Mouse (Mus musculus): ENCODE results near the gene Olfr1276.

Olfr1276 gene

GRCm38 (mm10) chr2:111254216-111254615 lies at the start of gene Olfr1276:
Gene Olfr1276 (plus strand): TSS chr2:111254516.
- no peak for DNase-seq

- no peak for DNase-seq
These were observed 24.8 kb upstream of the Olfr1276 start, which contains the start of gene 4930430A15Rik for GRCm38 (mm10) chr2:111229502-111229901. Gene 4930430A15Rik (minus strand): TSS chr2:111229602.

GRCm38 (mm10) chr2:111235186-111235585 lies 19.1 kb upstream of the Olfr1276 start, which contains the start of gene Olfr1275:
Gene Olfr1275 (minus strand): TSS chr2:111235286.
- DNase-seq = no peak

GRCm38 (mm10) chr2:111274006-111274405 lies 19.7 kb downstream of the Olfr1276 start, which contains the start of gene Olfr1277:
Gene Olfr1277 (minus strand): TSS chr2:111274106.
- no peak for DNase-seq

- DNase-seq = no peak
These were observed 35.5 kb downstream of the Olfr1276 start, which contains the start of gene Olfr1278 for GRCm38 (mm10) chr2:111289836-111290235. Gene Olfr1278 (plus strand): TSS chr2:111290136.

- no peak for DNase-seq
These were observed 44.2 kb downstream of the Olfr1276 start for GRCm38 (mm10) chr2:111298541-111298940.

- no peak for DNase-seq
These were observed 46.1 kb downstream of the Olfr1276 start, which contains the start of gene Olfr1279 for GRCm38 (mm10) chr2:111300374-111300773. Gene Olfr1279 (plus strand): TSS chr2:111300635.
